Mouse (Mus musculus) embryonic facial prominence, embryonic 14.5 days (tissue): ENCODE data around the gene Gpx7. TPM values are rescaled to one million over a fixed set of nuclear protein-coding genes. Genes with fewer than 3 reads are reported as not detected.
"Not testable (repeated sequence)": the region's sequence is repeated elsewhere in the genome, so short reads cannot be mapped to it uniquely, and the experiment has no call there.

Source experiments
- ATAC-seq: fragments of 200-750 bp; cut with Nextera tagmentation; 2 replicates; pipeline ENCODE4 v1.8.0; 2017; ENCODE audit warnings: low read depth, moderate number of reproducible peaks, moderate TSS enrichment
- DNase-seq: peaks from one replicate; pipeline ENCODE4 v3.0.0-alpha.2; 2015; ENCODE audit warnings: low spot score
- H3K27ac ChIP-seq: fragments of 300-500 bp; sonication (generic); replicated peaks from 2 replicates; pipeline ENCODE4 v1.5.1; 2014; ENCODE audit warnings: low read depth, mild to moderate bottlenecking, low read length, moderate library complexity
- H3K27me3 ChIP-seq: fragments of 300-500 bp; sonication (generic); replicated peaks from 2 replicates; pipeline ENCODE4 v1.6.1; 2014; ENCODE audit warnings: low read length; ENCODE audit not compliant: control insufficient read depth, insufficient read depth
- H3K36me3 ChIP-seq: fragments of 300-500 bp; sonication (generic); 2 replicates; pipeline ENCODE4 v1.6.1; 2014; ENCODE audit warnings: low read length, mixed read lengths; ENCODE audit not compliant: control insufficient read depth, insufficient read depth
- H3K4me1 ChIP-seq: fragments of 300-500 bp; sonication (generic); 2 replicates; pipeline ENCODE4 v1.6.1; 2014; ENCODE audit warnings: antibody characterized with exemption, low read length; ENCODE audit not compliant: control insufficient read depth, insufficient read depth
- H3K4me2 ChIP-seq: fragments of 300-500 bp; sonication (generic); 2 replicates; pipeline ENCODE4 v1.6.1; 2014; ENCODE audit warnings: low read depth, mild to moderate bottlenecking, low read length, moderate library complexity, mixed read lengths
- H3K4me3 ChIP-seq: fragments of 300-500 bp; sonication (generic); 2 replicates; pipeline ENCODE4 v1.5.1; 2014; ENCODE audit warnings: low read depth, mild to moderate bottlenecking, low read length
- H3K9ac ChIP-seq: fragments of 300-500 bp; sonication (generic); 2 replicates; pipeline ENCODE4 v1.6.1; 2014; ENCODE audit warnings: low read depth, mild to moderate bottlenecking, low read length, moderate library complexity, mixed read lengths
- H3K9me3 ChIP-seq: fragments of 300-500 bp; sonication (generic); 2 replicates; pipeline ENCODE4 v1.6.1; 2016; ENCODE audit warnings: low read length; ENCODE audit not compliant: control insufficient read depth
- WGBS: fragments of 180-500 bp; shearing (Covaris S2); extraction: QIAGEN DNeasy Blood & Tissue Kit; methylation state at CpG from one replicate; pipeline ENCODE4 v1.1.7; 2014; 5-methylcytosine and 5-hydroxymethylcytosine counted together
- polyA plus RNA-seq: library from polyadenylated mRNA; unstranded; fragments of >200 nt; fragmentation: Nextera tagmentation; extraction: Ambion mirVana; gene quantifications from 2 replicates; pipeline ENCODE4 v1.2.1, GENCODE M21; 2014

Gpx7 gene
- polyA plus RNA-seq, 1 experiment from 2014 or later, result 124 TPM

DNA sequence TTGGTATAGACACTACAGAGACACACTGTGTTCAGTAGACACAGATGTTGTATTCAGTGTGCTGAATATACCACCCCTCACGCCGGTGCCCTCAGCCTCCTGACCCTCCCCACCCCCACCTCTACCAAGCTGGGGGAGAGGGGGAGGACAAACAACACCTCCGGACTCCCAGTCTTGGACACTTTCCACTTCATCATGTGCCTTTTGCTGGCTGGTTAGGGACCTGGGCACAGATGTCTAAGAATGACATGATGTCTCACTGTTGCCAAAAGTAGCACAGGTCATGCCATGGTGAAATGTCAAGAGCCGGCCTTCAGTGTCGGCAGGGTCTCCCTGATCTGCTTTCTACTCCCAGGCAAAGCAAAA lies 42.7 kb downstream of the Gpx7 start:
- ATAC-seq, result no peak
- Histone ChIP-seq H3K4me2 (no peak overlapping the region), H3K9ac (no peak overlapping the region), H3K9me3 (no peaks in the 10 kb centered on the region), H3K4me3 (no peak overlapping the region), H3K27ac (peak overlapping the region; percentile 93), H3K4me1 (peaks cover 38% of the 10 kb centered on the region), H3K36me3 (no peaks in the 10 kb centered on the region), H3K27me3 (no peaks in the 10 kb centered on the region)
- WGBS, result 11% methylated on average over 5 of the region's 5 CpGs
- no peak for DNase-seq

DNA sequence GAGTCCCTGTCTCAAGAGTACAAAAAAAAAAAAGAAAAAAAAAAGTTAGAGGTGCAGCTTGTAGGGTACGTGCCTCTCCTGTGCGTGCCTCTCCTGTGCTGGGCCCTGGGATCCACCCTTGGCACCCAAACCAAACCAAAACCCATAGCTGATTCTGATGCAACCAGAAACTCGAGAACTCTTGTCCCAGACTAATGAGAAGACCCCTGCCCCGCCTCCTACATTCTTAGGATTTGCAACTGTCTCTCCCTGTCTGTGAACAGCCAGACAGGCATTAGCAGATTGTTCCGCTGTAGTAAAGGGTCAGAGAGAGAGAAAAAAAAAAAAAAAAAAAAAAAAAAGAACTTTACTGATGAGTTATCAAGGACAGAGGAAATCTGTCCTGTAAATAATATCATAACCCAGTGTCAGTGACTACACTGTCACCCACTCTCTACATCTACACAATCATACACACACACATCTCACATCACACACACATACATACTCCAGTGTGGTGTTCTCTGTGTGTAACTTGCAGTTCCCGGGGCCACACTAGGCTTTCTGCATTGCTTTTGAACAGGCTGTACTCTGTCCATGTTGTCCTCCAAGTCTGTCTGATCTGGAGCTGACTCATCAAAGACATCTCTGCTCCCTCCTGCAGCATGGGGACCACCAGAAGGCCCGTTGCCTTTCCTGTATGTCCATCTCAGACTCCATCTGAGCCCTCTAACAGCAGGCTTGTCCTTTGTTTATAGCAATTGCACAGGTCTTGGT lies 43.2 kb downstream of the Gpx7 start:
- Histone ChIP-seq H3K9me3 (no peaks in the 10 kb centered on the region), H3K36me3 (no peaks in the 10 kb centered on the region), H3K4me2 (peak overlapping the region; percentile 44), H3K27ac (peak overlapping the region; percentile 93), H3K9ac (peak overlapping the region; percentile 27), H3K4me3 (peak overlapping the region; percentile 1; the same call in 1 of the 2 replicates), H3K27me3 (no peaks in the 10 kb centered on the region), H3K4me1 (peaks cover 43% of the 10 kb centered on the region)
- peak; percentile 90 for DNase-seq
- 11% methylated on average over 7 of the region's 7 CpGs for WGBS
- ATAC-seq, result peak; percentile 54

DNA sequence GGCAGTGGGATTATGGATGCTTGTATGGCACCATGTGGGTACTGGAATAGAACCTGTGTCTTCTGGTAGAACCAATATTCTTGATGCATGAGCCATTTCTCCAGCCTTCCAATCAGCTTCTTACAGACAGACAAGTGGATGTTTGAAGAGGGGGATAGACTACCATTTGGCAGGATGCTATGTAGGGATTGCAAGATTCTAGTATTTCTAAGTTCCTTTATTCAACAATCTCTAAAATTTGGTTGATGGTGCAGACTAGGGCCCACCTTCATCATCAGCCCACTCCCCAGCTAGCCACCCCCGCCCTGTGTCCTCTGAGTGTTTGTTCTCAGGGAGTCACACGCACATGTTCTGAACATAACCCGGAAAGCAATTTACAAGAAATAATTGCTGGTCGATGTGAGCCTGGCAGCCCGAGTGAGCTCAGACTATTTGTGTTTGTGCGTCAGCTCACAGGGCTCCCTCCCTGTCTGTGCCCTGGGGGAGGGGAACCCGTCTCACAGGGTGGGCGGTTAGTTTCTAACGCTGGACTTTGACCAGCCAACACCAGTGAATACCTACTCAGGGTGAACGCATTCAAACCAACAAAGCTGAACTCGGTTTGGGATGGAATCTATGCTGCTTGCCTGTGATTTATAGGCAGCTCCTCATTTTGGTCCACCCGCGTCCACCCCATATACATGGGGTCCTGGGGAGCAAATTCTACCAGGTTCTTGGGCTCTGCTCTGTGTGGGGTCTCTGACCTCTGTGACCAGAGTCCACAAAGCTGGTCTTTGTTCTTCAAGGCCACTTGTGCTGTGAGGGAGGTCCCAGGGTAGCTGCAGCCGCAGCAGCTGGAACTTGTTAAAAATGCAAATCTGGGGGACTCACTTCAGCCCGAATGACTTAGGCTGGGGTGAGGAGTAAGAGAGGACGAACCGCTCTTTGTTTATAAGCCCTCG lies 44.2 kb downstream of the Gpx7 start:
- ATAC-seq (peak; percentile 73), DNase-seq (peak; percentile 90)
- Histone ChIP-seq H3K4me1 (peaks cover 46% of the 10 kb centered on the region), H3K4me2 (peak overlapping the region; percentile 44), H3K9ac (peak overlapping the region; percentile 27), H3K36me3 (no peaks in the 10 kb centered on the region), H3K4me3 (peak overlapping the region; percentile 1; the same call in 1 of the 2 replicates), H3K27ac (peak overlapping the region; percentile 93), H3K9me3 (no peaks in the 10 kb centered on the region), H3K27me3 (no peaks in the 10 kb centered on the region)
- 5% methylated on average over 18 of the region's 18 CpGs for WGBS

DNA sequence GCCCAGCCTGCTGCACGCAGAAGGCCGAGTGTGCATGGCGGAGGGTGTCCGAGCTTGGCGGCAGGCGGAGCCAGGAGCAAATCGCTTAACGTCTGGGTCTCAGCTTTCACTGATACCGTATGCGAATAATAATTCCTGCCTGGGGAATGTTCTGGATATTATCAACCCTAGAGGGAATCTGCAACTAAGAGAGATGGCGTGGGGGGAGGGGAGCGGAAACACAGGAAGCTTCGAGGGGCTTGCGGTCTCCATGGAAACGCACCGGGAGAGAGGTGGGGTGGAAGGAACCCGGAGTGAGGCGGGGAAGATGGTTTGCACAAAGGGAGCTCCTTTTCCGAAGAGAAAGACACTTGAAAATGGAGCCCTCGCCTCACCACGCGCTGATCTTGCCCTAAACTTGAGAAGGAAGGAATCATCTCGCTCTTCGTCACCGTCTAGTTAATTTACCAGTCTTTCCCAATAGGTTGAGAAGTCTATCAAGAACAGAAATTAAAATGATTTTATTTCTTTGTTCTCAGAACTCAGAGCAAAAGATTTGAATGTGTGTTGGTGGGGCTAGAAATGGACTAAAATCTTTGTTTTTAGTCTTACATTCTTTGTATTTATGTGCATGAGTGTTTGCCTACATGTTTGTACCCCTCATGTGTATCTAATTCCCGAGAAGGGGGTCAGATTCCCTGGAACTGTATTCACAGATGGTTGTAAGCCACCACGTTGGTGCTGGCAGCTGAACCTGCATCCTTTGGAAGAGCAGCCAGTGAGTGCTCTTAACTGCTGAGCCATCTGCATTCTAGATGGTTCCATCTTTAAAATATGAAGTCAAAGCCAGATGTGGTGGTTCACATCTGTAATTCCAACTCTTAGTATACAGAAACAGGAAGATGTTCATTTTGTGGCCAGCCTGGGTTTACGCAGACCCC lies 46.4 kb downstream of the Gpx7 start:
- Histone ChIP-seq H3K4me3 (peak overlapping the region; percentile 26), H3K36me3 (no peaks in the 10 kb centered on the region), H3K4me2 (peak overlapping the region; percentile 52), H3K9ac (peak overlapping the region; percentile 50), H3K9me3 (no peaks in the 10 kb centered on the region), H3K27me3 (no peaks in the 10 kb centered on the region), H3K4me1 (peaks cover 46% of the 10 kb centered on the region), H3K27ac (peak overlapping the region; percentile 93)
- ATAC-seq (peak; percentile 83), DNase-seq (peak; percentile 96)
- 4% methylated on average over 28 of the region's 28 CpGs for WGBS

DNA sequence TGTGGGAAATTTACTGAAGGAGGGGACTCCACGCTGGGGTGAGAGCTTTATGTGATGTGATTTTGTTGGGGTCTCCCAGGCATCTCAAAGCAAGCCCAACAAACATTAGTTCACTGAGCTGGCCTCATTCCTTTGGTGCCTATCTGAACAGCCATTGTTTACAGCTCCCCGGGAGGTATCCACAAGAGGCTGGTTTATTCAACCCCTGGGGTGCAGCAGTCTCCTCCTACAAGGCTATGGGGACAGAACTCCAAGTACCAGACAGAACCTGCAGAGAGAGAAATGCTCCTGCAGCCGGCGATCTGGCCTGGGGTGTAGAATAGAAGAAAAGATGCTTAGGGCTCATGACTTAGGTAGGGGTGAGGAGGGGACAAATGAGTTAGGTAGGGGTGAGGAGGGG lies 48.3 kb downstream of the Gpx7 start:
- Histone ChIP-seq H3K36me3 (no peaks in the 10 kb centered on the region), H3K9ac (no peak overlapping the region), H3K27me3 (no peaks in the 10 kb centered on the region), H3K4me1 (peaks cover 38% of the 10 kb centered on the region), H3K4me3 (no peak overlapping the region), H3K4me2 (no peak overlapping the region), H3K27ac (no peak overlapping the region), H3K9me3 (no peaks in the 10 kb centered on the region)
- ATAC-seq, result no peak
- 22% methylated on average over 4 of the region's 4 CpGs for WGBS
- DNase-seq, result no peak

DNA sequence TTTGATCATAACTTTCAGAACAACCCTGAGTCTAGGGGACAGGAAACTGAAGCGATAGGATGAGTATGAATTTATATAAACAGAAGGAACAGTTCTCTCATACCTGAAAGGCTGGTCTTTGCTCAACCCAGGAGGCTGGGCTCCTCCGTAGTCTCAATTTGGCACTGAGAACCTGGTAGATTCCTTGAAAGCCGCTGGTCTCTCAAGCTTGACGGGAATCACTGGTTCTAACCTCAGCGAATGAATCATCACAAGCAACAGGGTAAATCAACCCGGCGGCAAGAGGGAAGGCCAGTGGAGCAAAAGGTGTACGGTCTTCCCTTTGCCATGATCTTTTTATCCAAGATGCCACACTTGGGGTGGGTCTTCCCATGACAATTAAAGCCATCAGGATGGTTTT lies 49.3 kb downstream of the Gpx7 start:
- WGBS, result 91% methylated on average over 8 of the region's 8 CpGs
- H3K9me3 ChIP-seq, result no peaks in the 10 kb centered on the region
- H3K27ac ChIP-seq, result no peak overlapping the region
- no peak overlapping the region for H3K4me3 ChIP-seq
- no peaks in the 10 kb centered on the region for H3K36me3 ChIP-seq
- H3K27me3 ChIP-seq, result no peaks in the 10 kb centered on the region
- DNase-seq (no peak), ATAC-seq (no peak)
- H3K9ac ChIP-seq, result no peak overlapping the region
- H3K4me1 ChIP-seq, result peaks cover 28% of the 10 kb centered on the region
- no peak overlapping the region for H3K4me2 ChIP-seq

DNA sequence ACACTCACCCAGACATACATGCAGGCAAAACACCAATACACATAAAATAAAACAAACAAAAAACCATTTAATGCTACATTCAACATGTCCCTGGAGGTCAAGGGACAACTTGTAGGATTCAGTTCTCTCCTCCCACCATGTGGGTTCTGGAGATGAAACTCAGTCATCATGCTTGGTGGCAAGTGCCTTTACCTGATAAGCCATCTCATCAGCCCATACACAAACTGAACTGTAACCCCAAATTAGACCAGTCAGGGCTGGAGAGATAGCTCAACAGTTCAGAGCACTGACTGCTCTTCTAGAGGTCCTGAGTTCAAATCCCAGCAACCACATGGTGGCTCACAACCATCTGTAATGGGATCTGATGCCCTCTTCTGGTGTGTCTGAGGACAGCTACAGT lies 53.2 kb downstream of the Gpx7 start:
- H3K27me3 ChIP-seq, ATAC-seq, H3K4me3 ChIP-seq, H3K9ac ChIP-seq, DNase-seq, H3K36me3 ChIP-seq, H3K4me2 ChIP-seq, H3K9me3 ChIP-seq, H3K27ac ChIP-seq: not testable (repeated sequence)
- peaks cover 29% of the 10 kb centered on the region for H3K4me1 ChIP-seq

DNA sequence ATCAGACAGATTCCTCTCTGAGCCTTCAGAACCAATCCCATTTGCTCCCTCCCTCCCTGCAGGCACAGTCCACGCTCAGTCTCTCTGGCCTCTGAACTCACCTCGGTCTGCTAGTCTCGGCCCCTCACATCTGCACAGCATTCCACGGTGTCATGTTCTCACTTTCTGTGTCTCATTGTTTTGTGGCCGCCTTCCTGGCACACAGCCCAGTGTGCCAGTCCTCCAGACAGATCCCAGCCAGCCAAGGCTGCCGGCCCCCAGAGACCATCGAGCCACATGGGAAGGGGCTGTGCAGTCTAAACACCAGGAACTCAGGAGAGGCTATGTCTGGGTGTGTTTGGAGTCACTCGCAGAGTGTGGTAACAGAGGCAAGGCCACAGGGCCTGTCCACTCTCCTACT lies 55.9 kb downstream of the Gpx7 start:
- 0% methylated on average over 8 of the region's 8 CpGs for WGBS
- Histone ChIP-seq H3K4me2 (peak overlapping the region; percentile 12; the same call in 1 of the 2 replicates), H3K36me3 (no peaks in the 10 kb centered on the region), H3K4me1 (peaks cover 36% of the 10 kb centered on the region), H3K4me3 (no peak overlapping the region), H3K9ac (peak overlapping the region; percentile 19; the same call in 1 of the 2 replicates), H3K27ac (peak overlapping the region; percentile 84), H3K9me3 (no peaks in the 10 kb centered on the region), H3K27me3 (no peaks in the 10 kb centered on the region)
- DNase-seq (peak; percentile 93), ATAC-seq (peak; percentile 91)
